Mouse (Mus musculus) kidney, adult 11 months (tissue): ENCODE data around the gene Actl10.

Experiments
- DNase-seq: peaks from one replicate; pipeline ENCODE4 v3.0.0; 2022

The Actl10 gene

DNA sequence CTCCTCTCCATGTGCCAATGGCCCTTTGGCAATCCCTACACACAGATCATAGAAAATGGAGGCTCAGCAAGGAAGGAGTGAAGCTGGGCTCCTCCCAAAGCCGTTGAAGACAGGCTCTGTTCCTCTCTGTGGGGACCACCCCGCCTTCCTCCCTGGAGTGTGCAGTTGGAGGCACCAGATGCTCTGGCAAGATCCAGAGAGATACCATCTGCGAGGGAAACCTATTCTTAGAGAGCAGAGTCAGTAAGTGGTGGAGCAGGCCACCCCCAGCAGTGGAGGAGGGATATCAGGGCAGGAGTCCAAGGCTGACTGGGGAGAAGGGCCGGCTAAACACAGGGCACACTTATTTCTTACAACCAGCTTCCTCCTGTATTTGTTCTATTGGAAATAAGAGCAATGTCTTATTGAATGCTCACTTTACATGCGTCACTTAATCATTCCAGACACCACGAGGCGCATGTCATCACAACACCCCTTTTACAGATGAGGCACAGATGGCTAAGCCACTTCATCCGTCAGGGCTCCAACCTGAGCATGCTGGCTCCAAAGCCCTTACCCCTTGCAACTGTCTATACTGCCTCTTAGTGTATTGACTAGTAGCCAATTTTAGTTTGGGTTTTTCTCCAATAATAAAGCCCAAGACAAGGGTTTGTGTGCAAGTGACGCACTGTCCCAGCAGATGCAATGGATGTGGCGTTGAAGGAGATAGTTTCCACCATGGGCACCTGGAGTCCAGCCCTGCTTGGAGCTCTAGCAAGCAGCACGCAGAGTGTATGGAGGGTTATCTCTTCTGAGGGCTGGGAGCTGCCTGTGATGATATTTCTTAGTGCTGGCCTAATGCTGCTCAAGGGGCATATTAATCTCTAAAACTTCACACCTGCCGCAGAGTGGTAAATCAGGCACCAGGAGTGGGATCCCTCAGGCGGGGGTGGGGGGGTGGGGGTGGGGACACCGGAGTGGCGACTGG lies 32.6 kb downstream of the Actl10 start:
- DNase-seq: no peak

DNA sequence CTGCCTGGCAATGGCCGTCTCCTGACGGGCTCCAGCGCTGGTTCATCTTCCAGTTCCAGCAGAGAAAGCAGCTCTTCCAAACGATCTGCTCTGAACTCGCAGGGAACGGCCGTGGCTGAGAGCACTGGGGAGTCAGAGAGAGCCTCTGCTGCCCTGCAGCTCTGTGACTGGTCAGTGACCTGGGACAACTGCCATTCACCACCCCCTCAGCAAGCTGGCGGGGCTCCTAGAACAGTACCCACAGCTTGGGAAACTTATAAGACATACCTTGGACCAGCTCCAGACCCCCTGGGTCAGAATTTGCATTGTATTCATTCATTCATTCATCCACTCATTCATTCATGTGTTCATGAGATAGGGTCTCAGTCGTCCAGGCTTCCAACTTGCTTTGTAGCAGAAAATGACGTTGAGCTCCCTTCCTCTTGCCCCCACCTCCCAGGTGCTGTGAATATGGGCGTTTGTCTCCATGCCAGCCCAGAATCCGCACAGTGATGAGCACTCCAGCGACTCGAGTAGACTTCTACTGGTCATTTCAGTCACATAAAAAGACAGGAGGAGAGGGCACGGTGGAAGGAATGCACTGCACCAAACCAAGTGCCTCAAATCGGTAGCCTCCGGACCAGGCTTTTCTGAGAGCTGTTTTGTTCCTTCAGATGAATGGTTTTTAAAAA lies 33.5 kb downstream of the Actl10 start:
- no peak for DNase-seq

DNA sequence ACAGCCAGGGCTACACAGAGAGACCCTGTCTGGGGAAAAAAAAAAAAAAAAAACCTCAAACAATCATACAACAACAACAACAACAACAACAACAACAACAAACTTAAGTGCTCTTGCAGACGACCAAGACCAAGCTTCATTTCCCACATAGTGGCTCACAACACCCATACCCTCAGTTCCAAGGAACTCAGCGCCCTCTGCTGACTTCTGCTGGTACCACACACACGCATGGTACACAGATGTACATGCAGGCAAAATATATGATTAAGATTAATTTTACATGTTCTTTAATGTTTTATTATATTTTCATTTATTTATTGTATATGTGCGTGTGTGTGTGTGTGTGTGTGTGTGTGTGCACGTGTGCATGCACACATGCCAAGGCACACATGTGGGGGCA lies 34.8 kb downstream of the Actl10 start:
- no peak for DNase-seq

DNA sequence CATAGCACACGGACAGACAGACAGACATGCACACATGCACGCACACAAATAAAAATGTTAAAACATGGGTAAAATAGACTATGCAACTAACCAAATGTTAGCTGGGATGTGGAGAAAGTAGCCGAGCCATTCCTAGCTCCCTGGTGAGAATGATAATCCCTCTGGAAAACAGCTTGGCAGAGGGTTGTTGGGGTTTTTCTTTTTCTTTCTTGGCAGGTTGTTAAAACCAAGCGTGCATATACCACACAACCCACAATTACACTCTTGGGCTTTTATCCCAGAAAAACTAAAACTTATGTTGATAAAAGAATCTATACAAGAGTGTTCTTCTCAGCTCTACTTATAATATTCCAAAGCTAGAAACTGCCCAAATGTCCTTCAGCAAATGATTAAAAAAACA lies 37.5 kb downstream of the Actl10 start:
- DNase-seq: no peak

DNA sequence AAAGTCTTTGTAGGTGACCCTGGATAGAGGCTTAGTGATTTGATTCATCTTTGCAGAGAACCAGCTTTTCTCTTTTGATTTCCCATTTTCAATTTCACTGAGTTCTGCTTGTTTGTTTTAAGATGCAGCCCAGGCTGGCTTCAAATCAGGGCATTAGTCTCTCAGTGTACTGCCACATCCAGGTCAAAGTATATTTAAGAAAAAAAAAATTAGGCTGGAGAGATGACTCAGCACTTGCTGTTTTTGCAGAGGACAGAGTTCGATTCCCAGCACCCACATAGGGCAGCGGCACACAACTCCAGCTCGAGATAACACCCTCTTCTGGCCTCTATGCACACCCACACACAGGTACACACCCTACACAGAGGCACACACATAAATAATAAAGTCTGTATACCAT lies 39.7 kb downstream of the Actl10 start:
- no peak for DNase-seq

DNA sequence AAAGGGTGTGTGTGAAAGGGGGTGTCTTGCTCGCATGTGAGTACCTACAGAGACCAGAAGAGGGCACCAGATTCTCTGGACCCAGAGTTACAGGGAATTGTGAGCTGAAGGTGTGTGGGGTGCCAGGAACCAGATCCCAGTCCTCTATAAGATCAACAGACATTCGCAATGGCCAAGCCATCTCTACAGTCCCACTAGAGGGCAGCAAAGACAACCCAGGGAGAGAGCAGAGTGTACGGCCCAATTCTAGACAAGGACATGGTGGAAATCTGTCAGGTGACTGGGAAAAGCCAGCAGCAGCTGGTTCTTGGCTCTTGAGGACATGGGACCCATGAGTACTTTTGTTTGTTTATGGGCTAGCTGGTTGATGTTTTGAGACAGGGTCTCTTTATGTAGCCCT lies 41.4 kb downstream of the Actl10 start:
- DNase-seq: no peak

DNA sequence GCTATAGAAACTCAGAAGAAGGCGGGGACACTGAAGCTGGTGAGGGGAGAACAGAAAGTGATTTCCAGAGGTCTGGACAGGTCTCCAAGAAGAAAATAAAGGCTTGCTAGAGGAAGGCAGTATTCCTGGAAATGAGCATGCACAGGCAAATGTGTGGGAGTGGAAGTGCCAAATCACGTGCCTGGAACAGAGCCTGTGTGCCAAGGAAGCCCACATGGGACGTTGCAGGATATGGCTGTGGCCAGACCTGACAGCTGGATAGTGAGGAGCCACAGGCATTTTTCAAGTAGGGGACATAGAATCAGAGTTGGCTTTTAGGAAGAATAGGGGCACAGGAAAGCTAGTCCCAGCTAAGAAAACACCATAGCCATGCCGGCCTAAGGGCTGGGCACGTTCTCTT lies 44.2 kb downstream of the Actl10 start:
- no peak for DNase-seq

DNA sequence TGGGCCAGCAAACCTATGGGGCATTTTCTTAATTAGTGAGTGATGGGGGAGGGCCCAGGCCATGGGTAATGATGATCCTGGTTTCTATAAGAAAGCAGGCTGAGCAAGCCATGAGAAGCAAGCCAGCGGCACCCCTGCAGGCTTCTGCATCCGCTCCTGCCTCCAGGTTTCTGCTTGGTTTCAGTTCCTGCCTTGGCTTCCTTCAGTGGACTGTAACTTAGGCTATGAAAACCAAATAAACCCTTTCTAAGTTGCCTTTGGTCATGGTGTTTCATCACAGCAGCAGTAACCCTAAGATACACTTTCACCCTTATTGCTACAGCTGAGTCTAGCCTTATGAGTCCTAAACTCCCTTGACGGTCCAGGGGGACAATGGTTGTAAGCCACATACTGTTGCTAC lies 45.8 kb downstream of the Actl10 start:
- no peak for DNase-seq

DNA sequence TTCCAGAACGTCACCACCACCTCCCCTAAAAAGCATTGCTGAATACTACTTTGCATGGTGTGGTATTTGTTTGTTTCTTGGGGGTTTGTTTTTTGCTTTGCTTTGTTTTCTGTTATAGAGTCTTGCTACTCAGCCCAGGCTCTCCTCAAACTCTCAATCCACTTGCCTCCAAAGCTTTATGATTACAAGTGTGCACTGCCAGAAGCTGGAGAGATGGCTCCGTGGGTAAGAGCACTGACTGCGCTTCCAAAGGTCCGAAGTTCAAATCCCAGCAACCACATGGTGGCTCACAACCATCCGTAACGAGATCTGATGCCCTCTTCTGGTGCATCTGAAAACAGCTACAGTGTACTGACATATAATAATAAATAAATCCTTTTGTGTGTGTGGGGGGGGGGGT lies 49.0 kb downstream of the Actl10 start:
- no peak for DNase-seq

DNA sequence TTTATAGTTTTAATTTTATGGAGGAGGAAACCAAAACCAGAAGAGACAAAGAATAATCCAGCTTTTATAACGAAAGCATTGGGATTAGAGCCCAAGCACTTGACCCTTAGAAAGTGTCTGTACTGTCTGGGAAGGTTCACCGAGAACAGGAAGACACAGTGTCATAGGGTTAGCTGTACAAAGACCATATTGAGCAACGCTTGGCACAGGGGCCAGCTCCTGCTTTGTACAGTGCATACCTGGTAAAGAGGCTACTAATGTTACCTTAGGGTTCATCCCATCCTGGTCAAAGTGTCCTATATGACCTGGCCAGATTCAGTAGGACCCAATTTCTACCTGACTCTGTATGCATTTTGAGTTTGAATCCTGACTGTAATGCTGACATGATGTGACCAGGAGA lies 49.7 kb downstream of the Actl10 start:
- peak; percentile 84 for DNase-seq
